Mouse (Mus musculus) hindbrain, embryonic 12.5 days (tissue): ENCODE measurements around the gene Tmigd3. TPM values are rescaled to one million over a fixed set of nuclear protein-coding genes. Genes with fewer than 3 reads are reported as not detected.

Experiments
- ATAC-seq: fragments of 200-750 bp; cut with Nextera tagmentation; 2 replicates; pipeline ENCODE4 v1.8.0; 2017; ENCODE audit warnings: moderate TSS enrichment; ENCODE audit not compliant: low FRiP score
- H3K27ac ChIP-seq: fragments of 300-500 bp; sonication (generic); 2 replicates; pipeline ENCODE4 v1.5.1; 2016; ENCODE audit warnings: mild to moderate bottlenecking
- H3K27me3 ChIP-seq: fragments of 300-500 bp; sonication (generic); 2 replicates; pipeline ENCODE4 v1.6.1; 2016; ENCODE audit warnings: mild to moderate bottlenecking
- H3K36me3 ChIP-seq: fragments of 300-500 bp; sonication (generic); 2 replicates; pipeline ENCODE4 v1.6.1; 2016; ENCODE audit warnings: mild to moderate bottlenecking
- H3K4me1 ChIP-seq: fragments of 300-500 bp; sonication (generic); 2 replicates; pipeline ENCODE4 v1.6.1; 2016
- H3K4me2 ChIP-seq: fragments of 300-500 bp; sonication (generic); replicated peaks from 2 replicates; pipeline ENCODE4 v1.6.1; 2016; ENCODE audit warnings: mild to moderate bottlenecking
- H3K4me3 ChIP-seq: fragments of 300-500 bp; sonication (generic); 2 replicates; pipeline ENCODE4 v1.5.1; 2016; ENCODE audit warnings: mild to moderate bottlenecking
- H3K9ac ChIP-seq: fragments of 300-500 bp; sonication (generic); 2 replicates; pipeline ENCODE4 v1.6.1; 2016; ENCODE audit warnings: mild to moderate bottlenecking, moderate library complexity
- H3K9me3 ChIP-seq: fragments of 300-500 bp; sonication (generic); replicated peaks from 2 replicates; pipeline ENCODE4 v1.6.1; 2016; ENCODE audit warnings: mild to moderate bottlenecking
- WGBS: fragments of 180-500 bp; shearing (Covaris S2); methylation state at CpG from one replicate; pipeline ENCODE4 v1.1.7; 2016; 5-methylcytosine and 5-hydroxymethylcytosine counted together
- polyA plus RNA-seq: library from polyadenylated mRNA; unstranded; fragments of >200 nt; fragmentation: Nextera tagmentation; extraction: Ambion mirVana; gene quantifications from 2 replicates; pipeline ENCODE4 v1.2.1, GENCODE M21; 2016

The Tmigd3 gene
- polyA plus RNA-seq, 1 experiment from 2014 or later = not detected

DNA sequence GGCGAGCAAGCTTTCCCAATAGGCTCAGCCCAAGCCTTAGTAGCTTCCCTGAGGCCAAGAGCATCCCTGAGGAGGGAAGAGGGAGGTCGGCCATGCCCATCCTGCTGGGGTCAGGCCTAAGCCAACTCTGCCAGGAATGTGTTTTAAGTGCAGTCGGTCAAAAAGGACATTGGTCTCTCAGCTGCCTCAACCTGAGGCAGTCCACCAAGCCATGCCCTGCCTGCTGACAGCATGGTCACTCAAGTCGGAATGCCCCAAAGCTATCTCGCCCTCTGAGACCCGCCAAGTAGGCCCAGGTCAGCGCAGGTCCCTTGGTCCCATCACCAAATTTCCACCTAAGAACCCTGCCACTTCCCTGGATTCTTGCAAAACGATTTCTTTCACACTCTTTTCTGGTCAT is 8.0 kb downstream of the Tmigd3 start:
- Histone ChIP-seq H3K4me2 (no peak overlapping the region), H3K4me1 (no peaks in the 10 kb centered on the region), H3K27ac (no peak overlapping the region), H3K9ac (no peak overlapping the region), H3K9me3 (no peaks in the 10 kb centered on the region), H3K4me3 (no peak overlapping the region), H3K27me3 (no peaks in the 10 kb centered on the region), H3K36me3 (no peaks in the 10 kb centered on the region)
- WGBS = 85% methylated on average over 8 of the region's 8 CpGs
- ATAC-seq = no peak

DNA sequence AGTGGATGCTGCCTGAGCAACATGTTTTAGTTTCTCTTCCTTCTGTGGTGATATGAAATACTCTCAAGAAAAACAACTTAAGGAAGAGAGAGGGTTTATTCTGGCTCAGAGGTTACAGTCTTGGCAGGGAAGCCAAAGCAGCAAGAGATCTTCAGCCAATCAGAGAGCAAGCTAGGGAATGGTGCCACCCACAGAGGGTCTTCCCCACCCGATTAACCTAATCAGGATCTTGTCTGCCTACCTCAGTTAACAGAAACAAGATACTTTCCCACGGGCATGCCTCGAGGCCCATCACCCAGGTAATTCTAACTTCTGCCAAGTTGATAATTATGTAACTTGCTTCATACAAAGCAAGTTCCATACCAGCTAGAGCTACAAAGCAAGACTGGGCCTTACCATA is 9.7 kb downstream of the Tmigd3 start:
- no peaks in the 10 kb centered on the region for H3K36me3 ChIP-seq
- H3K4me1 ChIP-seq = no peaks in the 10 kb centered on the region
- H3K9ac ChIP-seq = no peak overlapping the region
- no peaks in the 10 kb centered on the region for H3K9me3 ChIP-seq
- no peak for ATAC-seq
- 72% methylated on average over 3 of the region's 3 CpGs for WGBS
- no peak overlapping the region for H3K27ac ChIP-seq
- no peaks in the 10 kb centered on the region for H3K27me3 ChIP-seq
- H3K4me2 ChIP-seq = no peak overlapping the region
- H3K4me3 ChIP-seq = no peak overlapping the region

GRCm38 (mm10) chr3:105882105-105882504 is 11.4 kb downstream of the Tmigd3 start:
- Histone ChIP-seq H3K4me3 (no peak overlapping the region), H3K27ac (no peak overlapping the region), H3K9me3 (no peaks in the 10 kb centered on the region), H3K9ac (no peak overlapping the region), H3K4me2 (no peak overlapping the region), H3K4me1 (no peaks in the 10 kb centered on the region), H3K27me3 (no peaks in the 10 kb centered on the region), H3K36me3 (no peaks in the 10 kb centered on the region)
- ATAC-seq = no peak
- WGBS = 89% methylated on average over 7 of the region's 7 CpGs

DNA sequence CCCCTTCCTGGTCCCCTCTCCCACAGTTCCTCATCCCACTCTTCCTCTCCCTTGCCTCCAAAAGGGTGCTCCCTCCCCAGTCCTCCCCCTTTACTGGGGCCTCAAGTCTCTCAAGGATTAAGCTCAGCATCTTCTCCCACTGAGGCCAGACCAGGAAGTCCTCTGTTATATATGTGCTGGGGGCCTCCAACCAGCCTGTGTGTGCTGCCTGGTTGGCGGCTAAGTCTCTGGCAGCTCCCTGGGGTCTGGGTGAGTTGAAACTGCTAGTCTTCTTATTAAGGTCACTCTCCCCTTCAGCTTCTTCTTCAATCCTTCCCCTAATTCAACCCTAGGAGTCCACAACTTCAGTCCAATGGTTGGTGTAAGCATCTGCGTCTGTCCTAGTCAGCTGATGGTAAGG is 12.4 kb downstream of the Tmigd3 start:
- Histone ChIP-seq H3K27me3 (no peaks in the 10 kb centered on the region), H3K4me1 (no peaks in the 10 kb centered on the region), H3K4me2 (no peak overlapping the region), H3K27ac (no peak overlapping the region), H3K4me3 (no peak overlapping the region), H3K9me3 (no peaks in the 10 kb centered on the region), H3K36me3 (no peaks in the 10 kb centered on the region), H3K9ac (no peak overlapping the region)
- WGBS = 93% methylated on average over 2 of the region's 2 CpGs
- ATAC-seq = no peak

GRCm38 (mm10) chr3:105888961-105889360 is 18.3 kb downstream of the Tmigd3 start:
- Histone ChIP-seq H3K4me2 (no peak overlapping the region), H3K9ac (no peak overlapping the region), H3K4me1 (no peaks in the 10 kb centered on the region), H3K27me3 (no peaks in the 10 kb centered on the region), H3K27ac (no peak overlapping the region), H3K4me3 (no peak overlapping the region), H3K9me3 (no peaks in the 10 kb centered on the region), H3K36me3 (no peaks in the 10 kb centered on the region)
- 75% methylated on average over 3 of the region's 3 CpGs for WGBS
- ATAC-seq = no peak

GRCm38 (mm10) chr3:105890220-105890619 is 19.5 kb downstream of the Tmigd3 start:
- WGBS = 80% methylated on average over 4 of the region's 4 CpGs
- Histone ChIP-seq H3K4me1 (no peaks in the 10 kb centered on the region), H3K9ac (no peak overlapping the region), H3K4me3 (no peak overlapping the region), H3K4me2 (no peak overlapping the region), H3K27me3 (no peaks in the 10 kb centered on the region), H3K36me3 (no peaks in the 10 kb centered on the region), H3K27ac (no peak overlapping the region), H3K9me3 (no peaks in the 10 kb centered on the region)
- ATAC-seq = no peak

- Histone ChIP-seq H3K27me3 (no peaks in the 10 kb centered on the region), H3K4me1 (no peaks in the 10 kb centered on the region), H3K36me3 (no peaks in the 10 kb centered on the region), H3K4me3 (no peak overlapping the region), H3K9ac (no peak overlapping the region), H3K27ac (no peak overlapping the region), H3K4me2 (no peak overlapping the region), H3K9me3 (no peaks in the 10 kb centered on the region)
- no peak for ATAC-seq
- WGBS = 83% methylated on average over 3 of the region's 3 CpGs
Measured at GRCm38 (mm10) chr3:105891141-105891540, 20.4 kb downstream of the Tmigd3 start.

DNA sequence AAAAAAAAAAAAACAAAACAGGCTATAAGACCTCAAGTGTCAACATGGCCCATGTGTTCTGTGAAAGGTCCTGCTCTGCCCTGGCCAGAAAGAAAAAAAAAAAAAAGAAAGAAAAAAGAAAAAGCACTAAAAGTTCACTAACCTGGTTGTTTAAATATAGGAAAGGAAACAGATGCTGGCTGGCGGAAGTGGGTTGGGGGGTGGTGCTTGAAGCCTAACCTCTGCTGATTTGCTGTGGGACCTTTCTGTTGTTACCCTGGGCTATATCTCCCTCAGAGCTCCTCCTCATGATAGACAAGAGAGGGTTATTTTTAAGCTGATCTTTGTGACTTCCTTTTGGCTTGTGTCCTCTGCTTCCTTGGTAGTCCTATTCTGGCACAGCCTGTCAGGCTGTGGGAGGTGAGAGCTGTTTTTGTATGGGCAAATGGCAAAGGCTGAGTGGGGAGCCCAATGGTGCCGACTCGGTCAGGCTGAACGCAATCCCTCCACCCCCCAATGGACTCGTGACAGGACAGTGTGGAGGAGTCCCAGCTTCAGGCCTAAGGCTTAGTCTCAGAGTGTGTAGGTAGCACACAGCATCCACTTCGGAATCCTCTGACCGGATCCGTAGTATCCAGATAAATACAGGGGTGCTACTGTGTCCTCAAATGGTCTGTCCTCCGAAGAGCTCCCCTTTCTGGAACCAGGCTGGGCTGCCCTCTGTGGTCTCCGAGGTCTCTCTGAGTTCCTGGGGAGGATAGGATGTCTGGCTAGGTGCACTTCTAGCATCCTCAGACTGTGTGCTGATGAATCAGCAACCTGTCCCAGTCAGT is 21.3 kb downstream of the Tmigd3 start:
- H3K4me2 ChIP-seq = no peak overlapping the region
- no peaks in the 10 kb centered on the region for H3K27me3 ChIP-seq
- WGBS = 77% methylated on average over 10 of the region's 10 CpGs
- H3K9ac ChIP-seq = no peak overlapping the region
- no peak for ATAC-seq
- H3K9me3 ChIP-seq = no peaks in the 10 kb centered on the region
- H3K27ac ChIP-seq = no peak overlapping the region
- H3K36me3 ChIP-seq = no peaks in the 10 kb centered on the region
- no peaks in the 10 kb centered on the region for H3K4me1 ChIP-seq
- H3K4me3 ChIP-seq = no peak overlapping the region

GRCm38 (mm10) chr3:105892572-105893495 is 22.1 kb downstream of the Tmigd3 start:
- Histone ChIP-seq H3K36me3 (no peaks in the 10 kb centered on the region), H3K4me1 (no peaks in the 10 kb centered on the region)
- 86% methylated on average over 19 of the region's 19 CpGs for WGBS

DNA sequence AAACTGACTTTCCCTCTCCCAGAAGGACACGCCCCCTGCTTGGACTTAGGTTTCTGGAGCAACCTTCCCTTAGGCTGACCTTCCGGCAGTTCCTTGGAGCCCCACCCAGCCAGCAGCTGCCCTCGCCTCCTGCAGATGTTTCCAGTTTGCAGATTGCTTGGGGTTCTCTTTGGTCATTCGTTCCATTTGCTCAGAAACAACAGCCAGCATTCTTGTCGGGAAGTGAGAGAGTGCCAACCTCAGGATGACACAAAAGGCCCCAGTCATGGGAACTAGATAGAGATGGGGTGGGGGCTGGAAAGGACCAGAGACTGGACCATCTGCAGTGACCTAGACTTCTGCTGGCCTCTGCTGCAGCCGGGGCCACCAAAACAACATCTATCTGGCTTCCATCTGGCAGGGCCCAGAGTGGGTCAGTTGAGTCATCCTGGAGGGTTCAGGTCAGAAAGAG is 23.3 kb downstream of the Tmigd3 start:
- Histone ChIP-seq H3K27me3 (no peaks in the 10 kb centered on the region), H3K36me3 (no peaks in the 10 kb centered on the region), H3K4me1 (no peaks in the 10 kb centered on the region), H3K27ac (no peak overlapping the region), H3K4me3 (no peak overlapping the region), H3K9me3 (no peaks in the 10 kb centered on the region), H3K4me2 (no peak overlapping the region), H3K9ac (no peak overlapping the region)
- WGBS = 56% methylated on average over 6 of the region's 6 CpGs
- ATAC-seq = no peak

More at GRCm38 (mm10) chr3:105892572-105893495, 22.1 kb downstream of the Tmigd3 start:
- no peaks in the 10 kb centered on the region for H3K9me3 ChIP-seq
- ATAC-seq = no peak
- no peak overlapping the region for H3K4me3 ChIP-seq
- H3K27me3 ChIP-seq = no peaks in the 10 kb centered on the region
- H3K27ac ChIP-seq = no peak overlapping the region
- no peak overlapping the region for H3K9ac ChIP-seq
- no peak overlapping the region for H3K4me2 ChIP-seq

GRCm38 (mm10) chr3:105894601-105895592 is 24.2 kb downstream of the Tmigd3 start:
- Histone ChIP-seq H3K9me3 (no peaks in the 10 kb centered on the region), H3K4me2 (no peak overlapping the region), H3K4me3 (no peak overlapping the region), H3K27ac (no peak overlapping the region), H3K36me3 (no peaks in the 10 kb centered on the region), H3K4me1 (no peaks in the 10 kb centered on the region), H3K27me3 (no peaks in the 10 kb centered on the region), H3K9ac (no peak overlapping the region)
- no peak for ATAC-seq
- WGBS = 81% methylated on average over 23 of the region's 23 CpGs
